ENCODE assay signal across 12 mouse cellular contexts in the genomic region with DNA sequence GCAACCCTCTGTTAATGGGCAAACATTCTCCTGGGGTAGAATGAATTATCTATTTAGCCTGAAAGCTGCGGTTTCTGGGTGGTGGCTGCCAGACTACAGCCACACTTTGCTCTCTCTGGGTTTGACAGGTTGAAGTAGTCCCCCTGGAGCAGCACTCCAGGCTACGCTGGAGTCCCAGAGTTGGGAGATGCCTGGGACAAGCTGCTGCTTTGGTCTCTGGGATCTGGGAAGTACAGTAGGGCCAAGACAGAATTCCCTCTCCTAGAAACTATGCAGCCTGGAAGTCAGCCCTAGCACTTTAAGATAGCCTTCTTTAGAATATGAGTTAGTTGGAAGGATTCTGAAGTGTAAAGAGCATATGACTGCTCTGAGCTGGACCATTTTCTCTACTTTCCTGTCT. TPM values are rescaled to one million over a fixed set of nuclear protein-coding genes. Genes with fewer than 3 reads are reported as not detected.
"Had no signal": no experiment of that assay in that cellular context is flagged by ENCODE, and none has a peak within 500 bp of the region (broad histone marks: within the 10 kb centered on the region; RNA-seq: fewer than 3 reads in every experiment).

No protein-coding gene starts in this region.

- H3K27ac ChIP-seq: limb, embryonic 13.5 days; liver, embryonic 14.5 days; midbrain, embryonic 13.5 days; stomach, embryonic 15.5 days had no signal

- H3K4me2 ChIP-seq: limb, embryonic 13.5 days; midbrain, embryonic 13.5 days; stomach, embryonic 15.5 days had no signal

- H3K9me3 ChIP-seq: limb, embryonic 13.5 days; midbrain, embryonic 13.5 days; stomach, embryonic 15.5 days had no signal

- H3K4me1 ChIP-seq: limb, embryonic 13.5 days; midbrain, embryonic 13.5 days; stomach, embryonic 15.5 days had no signal

- DNase-seq: kidney, postnatal 25 days; left cerebral cortex, postnatal 4 days; lung, adult 18-20 months; lung, postnatal 36 days; right cerebral cortex, postnatal 14 days; thymus, postnatal 36 days had no signal

- H3K36me3 ChIP-seq: limb, embryonic 13.5 days; midbrain, embryonic 13.5 days; stomach, embryonic 15.5 days had no signal

- H3K27me3 ChIP-seq: limb, embryonic 13.5 days; midbrain, embryonic 13.5 days; stomach, embryonic 15.5 days had no signal

- ATAC-seq: lung, postnatal 0 days; midbrain, embryonic 13.5 days had no signal

- H3K4me3 ChIP-seq: limb, embryonic 13.5 days; midbrain, embryonic 13.5 days; stomach, embryonic 15.5 days had no signal

- H3K9ac ChIP-seq: limb, embryonic 13.5 days; liver, embryonic 14.5 days; midbrain, embryonic 13.5 days; stomach, embryonic 15.5 days had no signal

RNA-seq across cellular contexts. Expression of gene Icos, which starts 21.0 kb away (rescaled TPM):
- total RNA-seq: midbrain, postnatal 0 days had no signal
